Mouse (Mus musculus) CH12.LX (cell line): ENCODE measurements around the gene Tenm1.

Experiments used
- CHD2 ChIP-seq: IDR thresholded peaks from 2 replicates; pipeline ENCODE4 v1.6.1; 2011; ENCODE audit warnings: low read length, improper control_type of control experiment
- CTCF ChIP-seq, 2 experiments: IDR thresholded peaks in 1 of 2; conservative IDR thresholded peaks in 1 of 2; 2 replicates each; pipeline ENCODE4 v1.5.1; 2011 to 2012; ENCODE audit warnings: low read depth in 2 of 2, low read length in 2 of 2, improper control_type of control experiment in 1 of 2, inconsistent platforms in 1 of 2, mild to moderate bottlenecking in 1 of 2, moderate library complexity in 1 of 2
- E2F4 ChIP-seq: IDR thresholded peaks from 2 replicates; pipeline ENCODE4 v1.6.1; 2011; ENCODE audit warnings: low read depth, low read length, improper control_type of control experiment; ENCODE audit not compliant: insufficient replicate concordance
- ETS1 ChIP-seq: conservative IDR thresholded peaks from 2 replicates; pipeline ENCODE4 v1.6.1; 2012; ENCODE audit warnings: low read depth, mild to moderate bottlenecking, inconsistent platforms, low read length, improper control_type of control experiment, moderate library complexity
- MAFK ChIP-seq: IDR thresholded peaks from 2 replicates; pipeline ENCODE4 v1.6.1; 2011; ENCODE audit warnings: low read length, improper control_type of control experiment; ENCODE audit not compliant: insufficient replicate concordance
- MAX ChIP-seq: IDR thresholded peaks from 2 replicates; pipeline ENCODE4 v1.6.1; 2011; ENCODE audit warnings: low read length, improper control_type of control experiment
- MAZ ChIP-seq: IDR thresholded peaks from 2 replicates; pipeline ENCODE4 v1.6.1; 2012; ENCODE audit warnings: low read depth, mild to moderate bottlenecking, inconsistent platforms, low read length, improper control_type of control experiment, moderate library complexity
- NRF1 ChIP-seq: IDR thresholded peaks from 2 replicates; pipeline ENCODE4 v1.6.1; 2014; ENCODE audit warnings: low read depth, mild to moderate bottlenecking, inconsistent platforms, low read length, improper control_type of control experiment, moderate library complexity
- POLR2A ChIP-seq: IDR thresholded peaks from 2 replicates; pipeline ENCODE4 v1.6.1; 2011; ENCODE audit warnings: low read depth, mild to moderate bottlenecking, improper control_type of control experiment, low read length
- UBTF ChIP-seq: IDR thresholded peaks from 2 replicates; pipeline ENCODE4 v1.6.1; 2012; ENCODE audit warnings: low read depth, mild to moderate bottlenecking, inconsistent platforms, low read length, improper control_type of control experiment, moderate library complexity
- USF1 ChIP-seq: IDR thresholded peaks from 2 replicates; pipeline ENCODE4 v1.6.1; 2014; ENCODE audit warnings: low read depth, mild to moderate bottlenecking, inconsistent platforms, low read length, improper control_type of control experiment
- USF2 ChIP-seq: conservative IDR thresholded peaks from 2 replicates; pipeline ENCODE4 v1.6.1; 2011; ENCODE audit warnings: low read depth, low read length, improper control_type of control experiment
- ZC3H11A ChIP-seq: IDR thresholded peaks from 2 replicates; pipeline ENCODE4 v1.6.1; 2012; ENCODE audit warnings: low read depth, mild to moderate bottlenecking, inconsistent platforms, low read length, improper control_type of control experiment
- ZNF384 ChIP-seq: IDR thresholded peaks from 2 replicates; pipeline ENCODE4 v1.6.1; 2012; ENCODE audit warnings: low read depth, low read length, improper control_type of control experiment, inconsistent platforms

GRCm38 (mm10) chrX:42489446-42489845, 939.5 kb downstream of the Tenm1 start, which contains the start of gene Tex13c2:
- TF ChIP-seq E2F4, result no peak
- no peak for TF ChIP-seq MAZ
- no peak for TF ChIP-seq UBTF
- no peak for TF ChIP-seq NRF1
- no peak for TF ChIP-seq ZC3H11A
- TF ChIP-seq USF2, result no peak
- TF ChIP-seq MAFK, result no peak
- TF ChIP-seq POLR2A, result no peak
- no peak for TF ChIP-seq MAX
- no peak for TF ChIP-seq CTCF (conservative IDR thresholded peaks at IDR 0.05 in 1 of 2, IDR thresholded peaks at IDR 0.05 in 1 of 2; ENCODE audit: low read depth in 2 of 2, low read length in 2 of 2)
- no peak for TF ChIP-seq CHD2
- TF ChIP-seq USF1, result no peak
- TF ChIP-seq ETS1, result no peak
- TF ChIP-seq ZNF384, result no peak
